Mouse (Mus musculus): ENCODE results near the gene Cdc14b.

Cdc14b gene

GRCm38 (mm10) chr13:64235777-64236176, 39.3 kb downstream of the Cdc14b start:
- DNase-seq, result no peak

GRCm38 (mm10) chr13:64235062-64235715, 39.9 kb downstream of the Cdc14b start:
- DNase-seq, result no peak

- no peak for DNase-seq
Observed at GRCm38 (mm10) chr13:64233139-64233538, 42.0 kb downstream of the Cdc14b start.

- no peak for DNase-seq
Observed at GRCm38 (mm10) chr13:64226725-64227124, 48.4 kb downstream of the Cdc14b start.

GRCm38 (mm10) chr13:64225738-64226137, 49.4 kb downstream of the Cdc14b start:
- DNase-seq, result no peak

GRCm38 (mm10) chr13:64214891-64215290, 60.2 kb downstream of the Cdc14b start:
- DNase-seq, result no peak

GRCm38 (mm10) chr13:64211995-64212603, 63.0 kb downstream of the Cdc14b start:
- DNase-seq, result no peak

- DNase-seq, result no peak
Observed at GRCm38 (mm10) chr13:64208146-64208545, 66.9 kb downstream of the Cdc14b start.

- peak; percentile 13 to 36 for DNase-seq
Observed at GRCm38 (mm10) chr13:64205186-64205585, 69.9 kb downstream of the Cdc14b start.

GRCm38 (mm10) chr13:64204726-64205125, 70.4 kb downstream of the Cdc14b start:
- peak; percentile 61 to 71 for DNase-seq

GRCm38 (mm10) chr13:64200911-64201310, 74.2 kb downstream of the Cdc14b start:
- DNase-seq, result no peak

- DNase-seq, result peak in 1 of 2 experiments; percentile 26
Observed at GRCm38 (mm10) chr13:64198310-64198709, 76.8 kb downstream of the Cdc14b start.

GRCm38 (mm10) chr13:64197899-64198298, 77.2 kb downstream of the Cdc14b start:
- DNase-seq, result no peak

GRCm38 (mm10) chr13:64187065-64187464, 88.0 kb downstream of the Cdc14b start:
- peak; percentile 11 to 33 for DNase-seq

GRCm38 (mm10) chr13:64186516-64186915, 88.6 kb downstream of the Cdc14b start:
- DNase-seq, result no peak

- no peak for DNase-seq
Observed at GRCm38 (mm10) chr13:64185586-64185985, 89.5 kb downstream of the Cdc14b start.

GRCm38 (mm10) chr13:64185176-64185575, 89.9 kb downstream of the Cdc14b start:
- no peak for DNase-seq

- no peak for DNase-seq
Observed at GRCm38 (mm10) chr13:64184361-64184760, 90.7 kb downstream of the Cdc14b start.

GRCm38 (mm10) chr13:64183583-64183982, 91.5 kb downstream of the Cdc14b start:
- no peak for DNase-seq

- no peak for DNase-seq
Observed at GRCm38 (mm10) chr13:64182091-64182490, 93.0 kb downstream of the Cdc14b start.

- peak; percentile 75 to 82 for DNase-seq
Observed at GRCm38 (mm10) chr13:64180888-64181287, 94.2 kb downstream of the Cdc14b start.

GRCm38 (mm10) chr13:64180300-64180699, 94.8 kb downstream of the Cdc14b start:
- DNase-seq, result no peak

- no peak for DNase-seq
Observed at GRCm38 (mm10) chr13:64178746-64179652, 96.1 kb downstream of the Cdc14b start.

GRCm38 (mm10) chr13:64178000-64178399, 97.1 kb downstream of the Cdc14b start:
- no peak for DNase-seq
